Mouse (Mus musculus) frontal cortex, postnatal 25 days (tissue): Measurements from ENCODE around the gene Ahnak.
"Not testable (repeated sequence)": the region's sequence is repeated elsewhere in the genome, so short reads cannot be mapped to it uniquely, and the experiment has no call there.

Source experiments
- DNase-seq, 2 experiments: peaks; one replicate each; pipeline ENCODE4 v3.0.0; 2022; ENCODE audit warnings: low spot score in 2 of 2

Ahnak gene

GRCm38 (mm10) chr19:9041074-9041473 lies 52.0 kb downstream of the Ahnak start:
- DNase-seq, result no peak

DNA sequence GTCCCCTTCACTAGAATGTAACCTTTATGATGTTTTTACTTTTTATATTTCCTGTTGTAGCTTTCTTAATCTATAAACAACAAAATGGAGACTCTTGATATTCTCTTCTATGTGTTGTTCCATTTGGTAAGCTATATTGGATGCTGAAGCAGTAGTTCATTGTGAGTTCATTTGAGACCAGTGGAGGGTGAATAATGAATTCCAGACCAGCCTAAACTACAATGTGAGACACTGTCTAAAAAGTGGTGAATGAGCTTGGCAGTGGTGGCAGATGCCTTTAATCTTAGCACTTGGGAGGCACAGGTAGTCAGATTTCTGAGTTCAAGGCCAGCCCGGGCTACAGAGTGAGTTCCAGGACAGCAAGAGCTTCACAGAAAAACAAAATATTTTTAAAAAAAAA lies 54.0 kb downstream of the Ahnak start:
- DNase-seq, result no peak

GRCm38 (mm10) chr19:9044291-9044690 lies 55.2 kb downstream of the Ahnak start:
- no peak for DNase-seq

DNA sequence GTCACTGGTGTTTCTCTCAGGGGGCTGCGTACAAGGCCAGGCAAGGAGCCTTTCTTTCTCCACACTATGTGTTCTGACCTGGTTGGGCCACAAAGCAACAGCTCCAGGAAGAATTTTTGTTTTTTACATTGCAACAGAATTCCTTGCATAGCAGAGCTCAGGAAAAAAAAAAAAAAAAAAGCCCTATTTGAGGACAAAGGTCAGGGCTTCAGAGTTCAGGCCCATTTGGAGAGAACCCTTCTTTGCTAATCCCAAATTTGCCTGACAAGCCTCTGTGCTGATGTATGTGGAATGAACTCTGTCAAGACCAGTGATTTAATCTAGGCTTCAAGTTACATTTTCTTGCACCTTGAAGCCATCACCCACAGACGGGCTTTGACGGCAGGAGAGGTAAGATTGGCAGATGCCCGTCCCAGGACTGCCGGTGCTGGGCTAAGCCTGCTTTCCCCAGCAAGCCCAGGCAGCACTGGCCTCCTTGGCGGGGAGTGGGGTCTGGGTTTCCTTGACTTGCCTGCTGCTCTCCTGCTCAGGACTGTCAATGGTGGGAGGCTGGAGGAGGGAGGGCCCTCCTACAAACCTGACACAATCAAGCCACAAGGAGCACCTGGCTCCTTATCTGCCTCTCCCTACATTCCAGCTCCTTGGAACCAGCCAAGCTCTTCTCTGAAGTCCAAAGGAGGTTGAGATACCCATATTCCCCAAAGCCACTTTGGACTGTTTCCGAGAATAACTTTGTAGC lies 58.3 kb downstream of the Ahnak start:
- no peak for DNase-seq

GRCm38 (mm10) chr19:9047946-9048387 lies 58.9 kb downstream of the Ahnak start:
- DNase-seq, result no peak

GRCm38 (mm10) chr19:9048981-9049687 lies 60.0 kb downstream of the Ahnak start:
- no peak for DNase-seq

DNA sequence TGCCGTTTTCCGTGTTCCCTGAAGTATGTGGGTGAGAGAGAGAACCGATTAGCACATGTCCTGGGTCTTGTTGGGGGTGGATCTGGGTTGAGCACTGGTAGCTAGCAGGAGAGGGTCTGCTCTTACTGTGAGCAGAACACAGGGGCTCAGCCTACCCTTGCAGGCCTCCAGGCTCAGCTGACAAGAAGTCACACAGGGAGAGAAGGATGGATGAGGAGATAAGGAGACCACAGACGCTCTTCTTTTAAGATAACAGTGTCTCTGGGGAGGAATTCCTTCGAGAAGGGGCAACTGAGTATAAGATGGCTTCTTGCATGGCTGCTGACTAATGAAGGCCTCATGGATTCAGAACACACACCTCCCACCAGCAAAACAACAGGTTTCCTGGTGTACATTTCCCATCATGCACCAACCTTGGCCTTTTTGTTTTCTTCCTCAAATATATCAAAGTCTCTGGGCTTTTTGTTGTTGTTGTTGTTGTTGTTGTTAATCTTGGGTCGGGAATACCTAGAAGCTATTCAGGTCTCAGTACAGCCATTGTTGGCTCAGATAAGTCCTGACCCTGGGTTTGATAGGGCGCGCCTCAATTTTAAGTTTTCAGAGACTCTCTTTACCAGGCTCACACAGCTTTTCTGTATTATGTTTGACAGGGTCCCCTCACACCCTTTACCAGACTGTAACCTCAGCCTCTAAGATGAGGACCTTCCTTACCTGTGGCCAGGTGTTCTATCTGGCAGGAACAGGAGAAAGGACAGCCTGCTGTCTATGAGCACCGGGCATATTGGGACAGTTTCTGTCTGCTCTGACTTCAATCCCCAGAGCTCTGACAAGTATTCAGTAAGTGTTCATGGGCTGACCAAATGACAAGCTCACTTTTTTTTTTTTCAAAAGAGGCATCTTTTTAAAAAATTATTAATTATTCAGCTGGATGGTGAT lies 61.5 kb downstream of the Ahnak start:
- DNase-seq, result no peak

GRCm38 (mm10) chr19:9051985-9052384 lies 62.9 kb downstream of the Ahnak start:
- DNase-seq, result not testable (repeated sequence)

DNA sequence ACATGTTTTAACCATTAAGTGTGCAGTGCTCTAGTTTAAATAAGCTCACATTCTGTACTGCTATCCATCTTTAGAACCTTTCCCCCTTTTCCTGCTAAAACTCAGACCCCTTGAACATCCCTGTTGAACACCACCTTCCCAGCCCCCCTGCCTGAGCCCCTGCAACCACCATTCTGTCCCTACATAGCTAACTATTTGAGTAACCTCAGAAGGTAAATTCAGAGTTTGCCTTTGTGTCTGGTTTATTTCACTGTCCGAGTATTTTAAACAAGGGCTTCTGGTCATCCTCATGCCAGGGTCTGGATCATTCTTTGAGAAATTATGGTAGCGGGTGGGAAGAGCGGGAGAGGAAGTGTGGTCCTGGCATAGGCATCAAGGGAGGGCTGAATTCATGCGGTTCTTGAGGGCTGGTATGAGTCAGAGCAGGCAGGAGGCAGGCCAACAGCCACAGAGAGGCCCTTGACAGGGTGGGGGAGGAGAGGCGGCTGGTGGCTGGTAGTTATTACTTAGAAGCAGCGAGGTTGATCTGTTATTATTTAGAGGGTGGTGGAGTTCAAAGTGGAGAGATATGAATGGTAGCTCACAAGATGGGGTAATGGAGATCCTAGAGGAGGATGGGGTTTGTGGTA lies 63.8 kb downstream of the Ahnak start:
- no peak for DNase-seq

DNA sequence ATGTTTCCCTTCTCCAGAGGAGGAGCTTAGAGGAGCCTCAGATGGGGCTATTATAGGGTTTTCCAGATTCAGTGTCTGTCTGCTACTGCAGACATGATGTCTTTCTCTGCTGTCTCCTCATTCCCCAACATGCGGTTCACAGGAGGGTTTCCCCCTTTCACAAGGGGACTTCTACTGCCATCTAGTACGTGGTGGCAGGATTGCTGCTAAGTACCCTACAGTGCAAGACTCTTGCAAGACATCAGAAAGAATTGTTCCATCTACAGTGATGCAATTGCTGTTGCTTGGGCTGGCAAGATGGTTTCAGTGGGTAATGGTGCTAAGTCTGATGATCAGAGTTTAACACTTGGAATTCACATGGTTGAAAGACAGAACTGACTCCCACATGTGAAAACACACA lies 66.1 kb downstream of the Ahnak start:
- no peak for DNase-seq

GRCm38 (mm10) chr19:9055703-9056355 lies 66.7 kb downstream of the Ahnak start:
- DNase-seq, result no peak

DNA sequence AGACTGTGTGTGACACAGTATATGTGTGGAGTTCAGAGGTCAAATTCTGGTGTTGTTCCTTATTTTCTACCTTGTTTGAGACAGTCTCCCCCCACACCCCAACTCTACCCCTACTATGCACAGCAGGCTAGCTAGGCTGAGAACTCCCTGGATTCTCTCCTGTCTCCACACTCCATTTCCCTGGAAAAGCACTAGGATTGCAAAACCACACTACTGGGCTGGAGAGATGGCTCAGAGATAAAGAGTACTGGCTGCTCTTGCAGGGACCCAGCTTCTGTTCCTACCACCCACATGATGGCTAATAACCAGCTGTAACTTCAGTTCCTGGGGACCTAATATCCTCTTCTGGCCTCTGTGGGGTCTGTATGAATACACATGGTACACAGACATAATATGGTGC lies 68.6 kb downstream of the Ahnak start:
- no peak for DNase-seq

DNA sequence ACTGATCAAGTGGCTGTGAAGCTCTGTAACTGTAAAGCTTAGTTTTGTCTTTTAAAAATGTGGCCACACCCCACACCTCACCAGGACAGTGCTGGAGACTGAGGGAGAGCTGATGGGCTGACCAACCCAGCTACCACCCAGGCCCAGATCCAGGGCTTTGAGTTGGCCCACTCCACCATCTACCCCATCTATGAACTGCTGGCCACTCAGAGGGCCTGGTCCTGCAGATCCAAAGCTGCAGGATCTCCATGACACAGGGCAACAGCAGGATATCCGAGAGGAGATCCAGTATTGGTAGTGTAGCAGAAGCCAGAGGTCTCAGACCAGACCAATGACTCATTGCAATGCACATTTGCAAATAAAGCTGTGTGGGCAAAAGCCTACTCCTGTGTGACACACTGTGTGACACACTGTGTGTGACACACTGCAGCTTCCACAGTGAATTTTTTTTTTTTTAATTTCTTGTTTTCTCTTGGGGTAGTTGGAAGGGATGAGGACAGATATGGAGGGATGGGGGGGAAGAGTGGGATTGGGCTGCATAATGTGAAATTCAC lies 69.3 kb downstream of the Ahnak start:
- no peak for DNase-seq

GRCm38 (mm10) chr19:9058944-9059343 lies 69.9 kb downstream of the Ahnak start:
- DNase-seq, result no peak

- no peak for DNase-seq
Observed at GRCm38 (mm10) chr19:9059391-9059790, 70.3 kb downstream of the Ahnak start.

GRCm38 (mm10) chr19:9060103-9060502 lies 71.0 kb downstream of the Ahnak start:
- DNase-seq, result no peak

DNA sequence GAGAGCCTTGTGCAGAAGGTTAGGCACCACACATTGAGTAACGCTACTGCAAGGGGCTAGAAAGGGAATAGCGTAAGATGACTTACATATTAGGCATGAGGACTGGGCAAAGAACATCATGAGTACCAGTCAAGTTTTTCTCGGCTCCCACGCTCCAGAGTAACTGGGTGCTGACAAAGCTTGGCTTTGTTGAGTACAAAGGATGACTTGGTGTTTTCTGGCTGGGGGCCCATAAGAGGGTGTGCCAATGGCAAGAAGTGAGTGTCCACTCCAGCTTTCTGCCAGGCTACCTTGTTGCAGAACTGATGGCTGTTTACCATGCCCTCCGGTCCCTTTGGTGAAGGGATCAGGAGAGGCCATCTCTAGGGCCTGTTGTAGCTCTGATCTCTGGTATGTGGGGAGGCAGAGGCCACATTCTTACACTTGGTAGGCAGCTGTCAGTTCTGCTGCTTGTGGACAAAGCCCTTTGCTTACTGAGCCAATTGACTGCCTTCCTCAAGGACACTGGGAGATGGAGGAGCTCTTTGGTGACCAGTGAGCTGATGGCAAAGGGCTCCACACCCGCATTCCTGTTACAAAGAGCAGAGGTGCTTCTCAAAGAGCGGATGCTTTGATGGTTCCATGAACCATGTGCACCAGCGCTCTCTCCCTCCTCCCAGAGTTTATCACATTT lies 72.3 kb downstream of the Ahnak start:
- DNase-seq, result no peak

- DNase-seq, result no peak
Observed at GRCm38 (mm10) chr19:9062822-9063221, 73.7 kb downstream of the Ahnak start.

DNA sequence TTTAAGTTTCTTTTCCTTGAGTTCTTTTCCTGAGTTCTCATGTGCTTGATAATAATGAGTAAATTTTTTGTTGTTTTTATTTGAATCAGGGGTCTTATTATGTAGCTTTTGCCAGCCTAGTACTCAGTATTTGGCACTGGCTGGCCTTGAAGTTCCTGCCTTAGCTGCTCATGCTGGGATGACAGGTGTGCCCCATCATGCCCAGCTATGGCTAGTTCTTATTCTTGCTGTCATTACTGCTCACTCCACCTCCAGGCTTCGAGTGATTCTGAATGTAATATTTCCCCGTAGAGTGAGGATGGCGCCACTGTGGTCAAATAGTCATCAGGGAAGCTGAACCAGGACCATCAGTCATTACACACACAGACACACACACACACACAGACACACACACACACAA lies 74.7 kb downstream of the Ahnak start:
- no peak for DNase-seq
